Mouse (Mus musculus) gastrocnemius, postnatal 4 days (tissue): Measurements from ENCODE around the gene Pla2g2d. TPM values are rescaled to one million over a fixed set of nuclear protein-coding genes. Genes with fewer than 3 reads are reported as not detected.

Experiments
- DNase-seq, 2 experiments: peaks; one replicate each; pipeline ENCODE4 v3.0.0; 2021 to 2022; ENCODE audit warnings: low spot score in 2 of 2, mixed read lengths in 2 of 2
- long read RNA-seq, 2 experiments: library from polyadenylated mRNA; stranded (forward); transcript quantifications; one replicate each; pipeline ENCODE4 v2.0.0; 2021
- total RNA-seq, 2 experiments: library from RNA; stranded (reverse); gene quantifications; 2 replicates each; pipeline ENCODE4 v1.2.3; 2021

The Pla2g2d gene
- not detected for total RNA-seq
- long read RNA-seq, experiment 1, partial matches to known transcripts = 0 of 2 reads
- long read RNA-seq, experiment 1, other reads (novel, unspliced or antisense) = 0 of 2 reads
- long read RNA-seq, experiment 2 = 0 reads

DNA sequence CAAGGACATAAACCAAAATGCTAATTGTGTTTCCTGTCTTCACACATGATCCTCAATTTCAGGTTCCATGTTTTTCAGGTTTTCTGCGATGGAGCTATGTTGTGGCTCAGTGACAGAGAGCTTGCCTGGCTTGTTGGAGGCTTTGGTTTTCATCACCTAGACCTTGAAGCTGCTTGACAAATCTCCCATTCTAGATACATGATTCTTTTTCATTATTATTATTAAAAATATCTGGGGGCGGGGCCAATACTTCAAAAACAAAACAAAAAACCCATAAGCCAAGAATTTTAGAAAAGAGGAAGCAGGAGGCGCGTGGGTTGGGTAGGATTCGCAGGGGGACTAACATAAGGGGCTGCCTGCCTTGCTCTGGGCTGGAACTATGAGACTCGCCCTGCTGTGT lies at the start of gene Pla2g2d:
TSS of gene Pla2g2d (plus strand) at position 301 of the 400 bp plus-strand sequence.
- no peak for DNase-seq

DNA sequence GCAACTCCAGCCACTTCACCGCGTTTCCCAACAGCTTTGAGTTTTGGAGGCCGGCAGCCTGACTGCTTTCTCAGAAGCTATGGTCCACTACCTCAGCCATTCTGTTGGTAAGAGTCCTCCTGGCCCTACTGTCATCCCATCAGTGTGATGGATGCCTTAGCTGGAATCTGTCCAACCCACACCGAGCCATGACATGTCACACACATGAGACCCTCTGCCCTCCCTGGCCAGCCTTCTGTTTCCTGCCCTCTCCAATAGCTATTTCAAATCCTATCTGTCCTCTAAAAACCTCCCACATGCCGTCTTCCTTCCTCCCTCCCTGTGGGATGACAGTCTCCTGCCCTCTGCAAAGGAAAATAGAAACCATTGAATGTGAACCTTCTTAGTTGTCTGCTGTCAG lies 49.8 kb upstream of the Pla2g2d start:
- DNase-seq = no peak

DNA sequence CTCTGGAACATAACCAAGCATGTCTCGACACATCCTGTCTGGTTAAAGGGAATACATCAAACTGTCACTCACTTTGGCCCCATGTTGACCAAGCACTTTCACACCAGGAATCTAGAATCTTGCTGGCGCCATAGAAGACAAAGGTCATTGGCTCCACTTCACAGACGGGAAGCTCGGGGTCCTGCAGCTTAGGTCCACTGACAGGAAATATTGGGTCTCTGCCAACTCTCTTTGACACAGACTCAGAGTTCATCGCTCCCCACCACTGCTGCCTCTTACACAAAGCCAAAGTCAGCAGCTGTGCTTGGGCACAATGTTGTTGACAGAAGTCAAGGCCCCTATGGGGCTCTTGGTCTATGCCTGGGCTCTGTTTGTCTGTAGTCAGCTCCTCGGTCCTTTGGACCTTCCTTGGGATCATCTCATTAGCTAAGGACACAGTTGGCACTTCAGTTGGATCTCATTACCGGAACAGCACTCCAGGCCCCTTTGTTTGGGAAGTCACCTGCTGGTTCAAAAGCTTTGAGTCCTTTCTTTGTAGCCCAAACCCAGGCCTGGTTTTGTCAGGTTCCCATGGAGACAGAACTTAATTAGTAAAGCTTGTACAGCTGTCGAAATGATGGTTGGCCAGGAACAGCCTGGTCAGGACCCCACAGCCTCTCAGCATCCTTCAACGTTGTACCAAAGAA lies 46.4 kb upstream of the Pla2g2d start:
- DNase-seq = no peak

DNA sequence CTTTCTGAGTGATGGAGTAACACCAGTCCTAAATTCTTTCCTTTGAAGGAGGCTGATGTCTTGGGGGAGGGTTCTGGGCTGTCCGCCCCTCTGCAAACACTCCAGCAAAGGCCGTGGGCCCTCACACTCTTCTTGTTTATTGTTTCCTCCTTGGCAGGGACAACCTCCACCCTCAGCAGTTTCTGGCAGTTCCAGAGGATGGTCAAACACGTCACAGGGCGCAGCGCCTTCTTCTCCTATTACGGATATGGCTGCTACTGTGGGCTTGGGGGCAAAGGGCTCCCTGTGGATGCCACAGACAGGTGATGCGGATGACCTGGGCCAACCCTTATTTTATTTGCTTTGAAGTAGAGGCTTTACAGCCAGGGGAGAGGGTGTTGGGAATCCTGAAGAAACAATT lies 41.4 kb upstream of the Pla2g2d start:
- DNase-seq = no peak

DNA sequence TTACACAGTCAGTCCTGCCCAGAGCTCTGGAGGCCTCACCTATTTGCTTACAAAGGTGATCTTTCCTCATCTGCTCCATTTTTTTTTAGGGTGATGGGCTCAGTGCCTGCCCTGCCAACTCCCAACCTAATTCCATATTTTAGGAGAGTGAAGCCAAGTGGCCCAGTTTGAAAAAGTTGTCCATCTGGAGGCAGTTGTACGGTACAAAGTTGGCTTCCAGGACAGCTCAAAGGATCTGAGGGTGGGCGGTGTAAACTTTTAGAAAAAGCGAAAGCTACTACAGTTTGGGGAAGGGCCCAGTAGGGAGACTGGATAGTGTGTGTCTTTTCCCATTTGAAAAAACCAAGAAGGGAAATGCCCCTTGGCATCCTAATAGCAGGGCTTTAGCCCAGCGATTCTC lies 40.7 kb upstream of the Pla2g2d start:
- DNase-seq = no peak

DNA sequence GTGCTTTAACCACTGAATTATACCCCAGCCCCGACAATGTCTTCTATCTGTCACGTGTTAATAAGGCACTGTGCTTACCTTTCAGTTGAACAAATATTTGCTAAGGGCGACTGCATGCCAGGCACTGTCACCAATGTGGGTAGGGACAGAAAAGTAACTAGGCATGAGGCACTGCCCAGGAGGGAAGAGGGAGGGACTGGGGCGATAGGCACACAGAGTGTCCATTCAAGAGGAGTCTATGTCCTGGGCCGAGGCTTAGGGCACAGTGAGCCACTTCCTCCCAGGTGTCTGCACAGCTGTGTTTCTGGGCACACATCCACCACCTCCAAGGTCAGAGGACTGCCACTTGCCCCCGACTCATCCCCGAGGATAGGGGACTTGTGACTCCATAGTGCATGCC lies 38.5 kb upstream of the Pla2g2d start, which contains the start of gene Ubxn10:
TSS of gene Ubxn10 (minus strand) at position 137 of the 400 bp plus-strand sequence.
- no peak for DNase-seq

DNA sequence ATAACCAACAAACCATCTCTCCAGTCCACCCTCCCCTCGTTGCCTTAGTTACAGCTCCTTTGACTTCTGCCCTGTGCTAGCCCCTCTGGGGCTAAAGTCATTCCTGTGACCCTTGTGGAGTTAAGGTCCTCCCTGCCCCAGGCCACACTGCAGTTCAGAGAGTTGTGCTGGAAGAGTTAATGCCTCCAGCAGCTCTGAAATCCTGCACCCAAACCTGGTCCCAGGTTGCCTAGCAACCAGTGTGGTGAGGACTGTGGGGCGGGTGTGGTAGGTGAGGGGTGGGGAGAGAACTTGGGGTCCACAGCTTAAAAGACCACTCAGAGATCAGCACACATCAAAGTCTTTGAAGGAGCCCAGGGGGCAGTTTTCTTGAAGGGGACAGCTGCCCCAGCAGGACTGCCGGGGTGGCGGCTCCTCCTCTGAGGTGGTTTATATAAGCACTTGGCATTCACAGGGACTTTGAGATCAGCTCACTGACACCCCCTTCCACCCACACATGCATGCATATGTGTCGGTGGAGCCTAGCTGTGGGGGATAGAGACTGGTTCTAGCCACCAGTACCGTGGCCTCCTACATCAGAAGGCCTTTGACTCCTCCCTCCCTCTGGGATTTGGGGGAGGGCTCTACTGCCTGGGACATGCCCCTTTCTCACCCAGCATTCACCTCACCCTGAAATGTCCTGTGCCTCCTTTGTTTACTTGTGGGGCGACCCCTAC lies 36.2 kb upstream of the Pla2g2d start:
- DNase-seq = no peak

DNA sequence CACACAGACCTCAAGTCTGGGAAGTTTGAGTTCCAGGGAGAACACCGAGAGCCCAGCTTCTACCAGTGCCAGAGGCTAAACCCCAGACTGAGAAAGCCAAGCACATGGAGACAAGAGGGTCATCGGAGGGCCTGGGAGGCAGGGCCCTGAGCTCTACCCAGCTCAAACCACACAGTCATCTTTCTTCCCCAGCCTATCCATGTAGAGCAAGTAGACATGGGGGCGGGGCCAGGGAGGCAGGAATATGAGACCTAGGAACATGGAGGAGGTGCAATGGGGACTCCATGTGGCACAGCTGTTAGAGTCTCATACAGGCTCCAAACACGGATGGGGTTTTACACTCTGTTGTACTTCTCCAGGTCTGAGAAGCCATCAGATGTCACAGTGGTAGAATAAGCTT lies 29.7 kb upstream of the Pla2g2d start:
- peak in 1 of 2 experiments; percentile 49 for DNase-seq

DNA sequence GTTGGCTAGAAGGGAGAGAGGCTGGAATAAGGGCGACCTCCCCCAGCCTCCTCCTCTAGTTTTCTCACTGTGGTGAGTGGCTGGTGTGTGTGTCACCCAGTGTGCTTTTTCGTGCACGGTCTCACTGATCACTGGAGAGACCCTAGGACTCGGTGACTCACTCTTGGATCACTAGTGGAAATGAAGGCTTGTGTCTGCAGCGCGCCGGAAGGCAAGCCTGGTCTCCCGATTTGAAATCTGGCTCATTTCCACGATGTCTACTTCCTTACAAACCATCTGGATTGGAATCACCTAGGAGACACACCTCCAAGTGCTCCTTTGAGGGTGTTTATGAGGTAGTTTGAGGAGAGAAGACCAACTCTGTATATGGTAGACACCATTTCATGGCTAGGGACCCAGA lies 28.7 kb upstream of the Pla2g2d start:
- DNase-seq = no peak

DNA sequence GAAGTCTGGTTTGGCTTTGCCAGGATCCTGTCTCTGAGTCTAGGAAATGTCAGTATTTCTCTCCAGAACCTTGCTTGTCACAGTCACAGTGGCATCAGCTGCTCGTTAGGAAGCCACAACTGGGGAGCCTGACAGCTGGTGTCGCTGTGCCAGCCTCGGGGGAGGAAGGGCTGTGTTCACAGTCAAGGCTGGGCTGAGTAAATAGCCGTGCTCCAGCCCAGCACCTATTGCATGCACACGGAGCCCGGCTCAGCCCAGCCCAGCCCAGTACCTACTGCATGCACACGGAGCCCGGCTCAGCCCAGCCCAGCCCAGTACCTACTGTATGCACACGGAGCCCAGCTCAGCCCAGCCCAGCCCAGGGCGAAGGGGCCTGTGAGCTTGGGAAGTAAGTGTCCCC lies 27.7 kb upstream of the Pla2g2d start:
- peak in 1 of 2 experiments; percentile 37 for DNase-seq

DNA sequence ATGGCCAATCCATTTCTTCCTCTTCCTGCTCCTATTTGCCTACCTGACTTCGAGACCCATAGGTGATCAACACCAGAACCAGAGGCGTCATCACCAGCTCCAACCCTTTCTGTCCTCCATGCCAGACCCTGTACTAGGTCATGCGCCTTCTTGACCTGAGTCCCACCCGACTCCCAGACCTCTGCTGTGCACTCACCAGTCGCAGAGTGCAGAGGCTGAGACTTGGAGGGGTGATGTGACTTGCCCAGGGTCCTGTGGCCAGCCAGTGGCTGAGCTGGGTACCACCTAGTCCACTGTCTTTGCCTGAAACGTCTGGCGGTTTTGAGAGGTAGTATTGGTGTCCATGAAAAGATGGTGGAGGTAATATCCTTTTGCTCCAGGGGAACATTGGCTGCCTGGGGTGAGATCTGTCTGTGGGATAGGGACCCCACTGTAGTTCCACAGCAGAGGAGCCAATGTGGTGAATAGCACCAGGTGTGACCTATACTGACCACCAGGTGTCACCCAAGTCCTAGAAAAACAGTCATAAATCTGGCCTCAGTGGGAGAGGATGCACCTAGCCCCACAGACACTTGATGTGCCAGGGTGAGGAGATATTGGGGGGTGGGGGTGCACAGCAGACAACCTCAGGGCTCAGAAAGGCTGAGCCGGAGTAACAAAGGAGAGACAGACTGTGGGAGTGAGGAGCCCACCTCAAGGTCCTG lies 27.0 kb upstream of the Pla2g2d start:
- DNase-seq = no peak

DNA sequence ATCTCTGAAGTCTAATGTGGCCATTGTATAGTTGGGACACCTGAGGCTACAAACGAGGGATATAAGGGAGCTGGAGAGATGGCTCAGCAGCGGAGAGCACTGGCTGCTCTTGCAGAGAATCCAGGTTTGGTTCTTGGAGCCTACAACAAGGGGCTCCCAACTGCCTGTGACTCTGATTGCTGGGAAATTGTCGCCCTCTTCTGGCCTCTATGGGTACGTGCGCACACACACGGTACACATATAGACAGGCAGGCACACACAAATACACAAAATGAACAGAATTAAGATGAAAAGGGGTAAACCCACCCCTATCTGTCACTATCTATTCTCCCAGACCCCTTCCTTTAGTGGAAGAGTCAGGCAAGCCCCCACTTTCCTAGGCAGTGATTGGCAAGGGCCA lies 22.9 kb upstream of the Pla2g2d start:
- no peak for DNase-seq

DNA sequence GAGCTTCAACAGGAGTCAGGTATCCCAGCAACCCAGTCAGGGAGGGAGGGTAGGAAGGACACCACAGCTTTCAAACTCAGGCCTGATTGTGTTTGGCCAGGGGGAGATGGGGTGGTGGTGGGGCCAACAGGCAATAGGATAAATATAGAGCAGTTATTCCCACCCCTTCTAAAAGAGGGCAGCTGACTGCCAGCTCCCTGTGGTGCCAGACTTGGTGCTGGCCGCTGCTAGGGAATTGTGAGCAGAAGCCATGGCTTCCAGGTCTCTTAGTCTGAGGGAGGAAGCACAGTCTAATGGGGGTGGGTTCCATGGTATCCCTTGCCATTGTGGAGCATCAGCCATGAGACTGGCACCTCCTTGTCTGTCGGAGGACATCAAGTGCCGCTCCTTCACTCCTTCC lies 21.9 kb upstream of the Pla2g2d start:
- no peak for DNase-seq

DNA sequence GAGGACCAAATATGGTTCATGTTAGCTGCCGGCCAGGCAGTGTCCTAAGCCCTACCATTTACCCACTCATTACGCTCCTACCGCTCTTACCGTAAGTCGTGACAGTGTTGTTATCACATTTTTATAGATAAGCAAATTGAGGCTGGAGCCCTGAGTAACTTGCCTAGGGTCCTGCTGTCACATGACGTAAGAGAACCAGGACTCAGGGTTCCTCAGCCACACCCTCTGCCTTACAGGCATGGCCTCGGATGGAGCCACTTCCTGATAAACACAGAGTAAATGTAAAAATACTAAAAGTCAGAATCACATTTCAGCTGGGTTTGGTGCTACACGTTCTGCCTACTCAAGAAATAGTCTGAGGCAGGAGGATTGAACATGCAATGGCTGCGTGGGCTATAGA lies 21.1 kb upstream of the Pla2g2d start:
- no peak for DNase-seq

DNA sequence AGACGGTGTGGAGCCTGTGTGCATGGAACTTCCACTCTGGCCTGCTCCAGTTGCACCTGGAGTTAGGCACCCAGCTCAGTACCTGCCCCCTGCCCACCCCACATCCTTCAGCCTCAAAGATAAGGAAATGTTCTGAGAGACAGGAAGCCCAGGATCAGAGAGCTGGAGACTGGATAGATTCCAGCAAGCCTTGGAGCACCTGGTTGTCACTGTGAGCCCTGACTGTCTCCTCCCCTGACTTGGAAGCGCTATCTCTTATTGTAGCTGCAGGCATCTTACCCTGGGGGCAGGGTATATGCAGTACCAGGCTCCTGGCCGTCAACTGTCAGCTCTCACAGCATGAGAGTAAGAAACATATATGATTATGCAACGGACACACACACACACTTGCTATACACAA lies 20.1 kb upstream of the Pla2g2d start:
- DNase-seq = no peak

DNA sequence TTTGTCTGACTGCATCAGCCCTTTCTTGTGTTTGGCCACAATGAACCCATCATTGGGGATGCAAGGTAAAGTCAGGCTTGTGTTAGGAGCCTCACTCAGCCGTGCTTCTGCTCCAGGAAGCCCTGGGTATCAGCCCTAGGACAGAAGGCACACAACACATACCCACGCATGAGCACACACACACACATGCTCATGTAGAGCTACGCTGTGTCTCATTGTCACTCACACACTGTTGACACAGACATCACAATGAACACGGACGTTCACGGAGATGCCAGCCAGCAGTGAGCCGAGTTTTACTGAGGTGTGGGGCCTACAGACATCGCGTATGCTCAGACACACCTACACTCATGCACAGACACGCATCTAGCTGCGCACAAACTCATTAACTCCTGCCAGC lies 19.6 kb upstream of the Pla2g2d start:
- DNase-seq = no peak

DNA sequence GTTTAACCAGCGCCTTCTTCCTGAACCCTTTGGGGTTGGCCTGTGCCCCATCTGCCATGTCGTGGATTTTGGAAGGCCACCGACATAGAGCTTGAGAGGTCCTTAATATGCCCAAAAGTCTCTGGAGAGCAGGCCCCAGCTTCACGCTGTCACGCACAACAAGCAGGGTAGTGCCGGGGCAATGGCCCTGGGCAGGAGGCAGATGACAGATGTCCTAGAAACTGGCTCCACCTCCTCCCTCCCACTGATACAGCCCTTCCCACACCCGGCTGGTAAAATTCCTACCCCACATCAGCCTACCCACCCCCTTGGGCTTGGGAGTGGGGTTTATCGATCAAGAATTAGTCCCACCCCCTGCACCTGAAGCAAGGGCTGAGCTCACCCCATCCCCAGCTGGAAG lies 18.1 kb upstream of the Pla2g2d start, which contains the start of gene Pla2g2f:
TSS of gene Pla2g2f (minus strand) at position 211 of the 400 bp plus-strand sequence.
- DNase-seq = no peak

DNA sequence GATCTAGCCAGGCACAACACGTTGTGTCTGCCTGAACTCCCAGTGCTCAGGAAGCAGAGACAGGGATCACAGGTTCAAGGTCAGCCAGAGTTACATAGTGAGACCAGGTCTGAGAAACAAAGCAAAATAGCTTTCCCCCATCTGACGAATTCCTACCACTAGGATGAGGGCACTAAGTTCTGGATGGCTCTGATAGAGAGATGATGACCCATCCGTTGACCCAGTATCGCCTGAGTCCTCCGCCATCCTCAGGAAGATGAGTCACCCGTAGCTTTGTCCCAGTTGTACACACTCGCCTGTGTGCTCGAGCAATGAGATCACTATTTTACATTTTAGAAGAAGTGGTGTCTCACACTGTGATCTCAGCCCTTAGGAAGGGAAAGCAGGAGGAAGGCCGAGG lies 13.3 kb upstream of the Pla2g2d start:
- no peak for DNase-seq

DNA sequence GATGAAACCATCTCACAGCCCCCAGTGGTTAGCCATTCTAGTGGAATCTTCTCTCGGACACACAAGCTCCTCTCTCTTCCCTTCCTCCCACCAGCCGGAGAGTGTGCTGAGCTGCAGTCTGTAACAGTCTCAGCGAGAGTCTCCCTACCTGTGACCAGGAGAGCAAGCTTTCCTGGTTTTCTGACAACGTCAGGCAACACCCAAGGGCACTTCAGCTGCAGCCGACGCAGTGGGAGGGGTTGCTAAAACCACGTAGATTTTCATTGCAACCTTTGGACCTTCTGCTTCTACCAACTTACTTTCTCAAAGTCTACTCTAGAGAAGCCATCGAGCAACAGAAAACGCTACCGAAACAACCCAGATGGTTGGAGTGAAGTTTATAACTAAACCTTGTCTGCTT lies 3.6 kb upstream of the Pla2g2d start:
- no peak for DNase-seq

DNA sequence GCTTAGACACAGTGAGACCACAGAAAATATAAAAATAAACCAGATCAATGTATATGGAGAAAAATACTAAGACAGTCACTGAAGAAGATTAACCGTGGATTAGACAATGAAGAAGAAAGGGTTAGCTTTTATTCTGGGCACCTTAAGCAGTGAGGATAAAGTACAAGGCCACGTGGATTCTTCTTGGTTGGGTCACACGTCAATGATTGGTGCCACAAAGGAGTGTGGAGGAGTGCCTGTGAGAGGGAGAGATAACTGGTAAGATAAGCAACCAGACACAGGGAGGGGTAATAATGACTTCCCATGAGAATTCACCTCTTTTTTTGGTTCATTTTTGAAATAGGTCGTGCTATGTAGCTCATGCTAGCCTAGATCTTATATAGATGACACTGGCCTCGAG lies 3.1 kb upstream of the Pla2g2d start:
- no peak for DNase-seq

DNA sequence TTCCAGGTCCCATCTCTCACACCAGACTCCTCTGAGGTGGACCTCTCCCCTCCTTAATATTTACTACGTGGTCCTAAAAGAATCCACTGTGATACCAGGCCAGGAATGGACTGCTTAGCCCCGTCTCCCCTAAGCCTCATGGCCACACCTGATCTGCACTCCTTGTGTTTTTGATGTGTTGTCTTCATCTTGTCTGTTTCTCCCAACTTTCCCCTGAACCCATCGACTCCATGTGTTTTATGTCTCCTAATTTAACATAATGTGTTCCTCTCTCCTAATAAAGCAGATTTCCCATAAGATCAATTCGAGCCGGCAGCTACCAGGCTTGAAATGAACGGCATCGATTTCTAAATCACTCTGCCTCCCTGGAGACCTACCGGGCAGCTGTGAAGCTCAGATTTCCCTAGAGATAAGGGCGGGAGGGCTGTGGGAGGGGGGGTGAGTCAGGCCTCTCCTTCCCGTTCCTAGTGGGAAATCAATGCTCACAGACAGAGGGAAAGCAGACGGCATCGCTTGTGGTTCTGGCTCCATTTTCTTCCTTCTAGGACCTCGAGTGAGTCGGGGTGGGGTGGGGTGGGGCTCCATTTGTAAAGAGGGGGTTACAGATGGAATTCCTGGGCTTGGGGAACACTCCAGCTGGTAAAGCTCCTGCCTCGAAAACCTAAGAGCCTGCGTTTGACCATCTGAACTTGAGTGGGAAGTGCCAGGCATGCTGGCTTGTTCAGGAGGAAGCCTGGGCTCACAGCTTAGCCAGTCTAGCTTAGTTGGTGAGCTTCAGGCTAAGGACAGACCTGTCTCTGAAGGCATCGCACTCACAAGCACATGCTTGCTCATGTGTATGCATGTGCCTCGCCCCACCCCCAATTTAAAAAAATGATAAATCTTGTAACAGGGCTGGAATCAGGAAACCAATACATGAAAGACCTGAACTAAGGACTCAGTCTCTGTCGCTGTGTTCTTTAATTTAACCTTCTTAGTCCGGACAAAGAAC lies 2.2 kb downstream of the Pla2g2d start:
- DNase-seq = no peak
